Mouse (Mus musculus) testis, adult 2 months (tissue): ENCODE results near the gene H2-M10.2.
"Not testable (repeated sequence)": the region's sequence is repeated elsewhere in the genome, so short reads cannot be mapped to it uniquely, and the experiment has no call there.

ENCODE experiments used
- CTCF ChIP-seq: fragments of 200-500 bp; IDR thresholded peaks from 2 replicates; pipeline ENCODE4 v1.5.1; 2012; ENCODE audit warnings: low read depth, mild to moderate bottlenecking, inconsistent platforms, low read length, moderate library complexity; ENCODE audit not compliant: control insufficient read depth, insufficient read depth, insufficient replicate concordance
- POLR2A ChIP-seq: fragments of 200-500 bp; IDR thresholded peaks from 2 replicates; pipeline ENCODE4 v1.6.1; 2012; ENCODE audit warnings: low read depth, mild to moderate bottlenecking, inconsistent platforms, low read length, moderate library complexity; ENCODE audit not compliant: control insufficient read depth

- TF ChIP-seq CTCF = peak; percentile 26; the same call in 1 of the 2 replicates
- TF ChIP-seq POLR2A = not testable (repeated sequence)
Measured at GRCm38 (mm10) chr17:36308855-36309254, 22.6 kb upstream of the H2-M10.2 start.
